Mouse (Mus musculus) hindbrain, embryonic 15.5 days (tissue): Measurements from ENCODE around the gene Cldn5. TPM values are rescaled to one million over a fixed set of nuclear protein-coding genes. Genes with fewer than 3 reads are reported as not detected.

ENCODE experiments used
- ATAC-seq: fragments of 200-750 bp; cut with Nextera tagmentation; 2 replicates; pipeline ENCODE4 v1.8.0; 2017; ENCODE audit warnings: low read depth, moderate number of reproducible peaks, moderate TSS enrichment; ENCODE audit not compliant: low FRiP score
- H3K27ac ChIP-seq: fragments of 300-500 bp; sonication (generic); replicated peaks from 2 replicates; pipeline ENCODE4 v1.5.1; 2015; ENCODE audit warnings: mild to moderate bottlenecking, inconsistent platforms
- H3K27me3 ChIP-seq: fragments of 300-500 bp; sonication (generic); 2 replicates; pipeline ENCODE4 v1.6.1; 2015; ENCODE audit warnings: control low read depth, inconsistent platforms
- H3K36me3 ChIP-seq: fragments of 300-500 bp; sonication (generic); 2 replicates; pipeline ENCODE4 v1.6.1; 2015; ENCODE audit warnings: control low read depth, inconsistent platforms
- H3K4me1 ChIP-seq: fragments of 300-500 bp; sonication (generic); replicated peaks from 2 replicates; pipeline ENCODE4 v1.6.1; 2015; ENCODE audit warnings: control low read depth, inconsistent platforms
- H3K4me2 ChIP-seq: fragments of 300-500 bp; sonication (generic); 2 replicates; pipeline ENCODE4 v1.6.1; 2015; ENCODE audit warnings: moderate library complexity, mild to moderate bottlenecking, inconsistent platforms
- H3K4me3 ChIP-seq: fragments of 300-500 bp; sonication (generic); 2 replicates; pipeline ENCODE4 v1.5.1; 2015; ENCODE audit warnings: mild to moderate bottlenecking, inconsistent platforms
- H3K9ac ChIP-seq: fragments of 300-500 bp; sonication (generic); 2 replicates; pipeline ENCODE4 v1.6.1; 2015; ENCODE audit warnings: inconsistent platforms
- H3K9me3 ChIP-seq: fragments of 300-500 bp; sonication (generic); 2 replicates; pipeline ENCODE4 v1.6.1; 2016; ENCODE audit warnings: control low read depth, inconsistent platforms
- WGBS: fragments of 180-500 bp; shearing (Covaris S2); methylation state at CpG from one replicate; pipeline ENCODE4 v1.1.7; 2015; 5-methylcytosine and 5-hydroxymethylcytosine counted together
- polyA plus RNA-seq: library from polyadenylated mRNA; unstranded; fragments of >200 nt; fragmentation: Nextera tagmentation; extraction: Ambion mirVana; gene quantifications from 2 replicates; pipeline ENCODE4 v1.2.1, GENCODE M21; 2015

Gene Cldn5
- polyA plus RNA-seq, 1 experiment from 2014 or later = 110 TPM

GRCm38 (mm10) chr16:18795223-18795899 lies 18.7 kb downstream of the Cldn5 start:
- no peaks in the 10 kb centered on the region for H3K4me1 ChIP-seq
- H3K27me3 ChIP-seq = no peaks in the 10 kb centered on the region
- 87% methylated on average over 11 of the region's 11 CpGs for WGBS

GRCm38 (mm10) chr16:18796645-18797044 lies 20.0 kb downstream of the Cldn5 start:
- Histone ChIP-seq H3K27me3 (no peaks in the 10 kb centered on the region), H3K4me3 (no peak overlapping the region), H3K36me3 (no peaks in the 10 kb centered on the region), H3K4me1 (no peaks in the 10 kb centered on the region), H3K9me3 (no peaks in the 10 kb centered on the region), H3K4me2 (no peak overlapping the region), H3K9ac (no peak overlapping the region), H3K27ac (no peak overlapping the region)
- ATAC-seq = no peak
- WGBS = 82% methylated on average over 7 of the region's 7 CpGs

More at GRCm38 (mm10) chr16:18795223-18795899, 18.7 kb downstream of the Cldn5 start:
- Histone ChIP-seq H3K36me3 (no peaks in the 10 kb centered on the region), H3K9me3 (no peaks in the 10 kb centered on the region), H3K27ac (no peak overlapping the region), H3K9ac (no peak overlapping the region), H3K4me3 (no peak overlapping the region), H3K4me2 (no peak overlapping the region)
- no peak for ATAC-seq

- ATAC-seq = no peak
- 91% methylated on average over 5 of the region's 5 CpGs for WGBS
- H3K4me3 ChIP-seq = no peak overlapping the region
Observed at GRCm38 (mm10) chr16:18798151-18798550, 21.5 kb downstream of the Cldn5 start.

GRCm38 (mm10) chr16:18798841-18799240 lies 22.2 kb downstream of the Cldn5 start:
- Histone ChIP-seq H3K9ac (no peak overlapping the region), H3K4me3 (no peak overlapping the region), H3K4me1 (no peaks in the 10 kb centered on the region), H3K36me3 (no peaks in the 10 kb centered on the region), H3K27me3 (no peaks in the 10 kb centered on the region), H3K9me3 (no peaks in the 10 kb centered on the region), H3K4me2 (no peak overlapping the region), H3K27ac (no peak overlapping the region)
- WGBS = 65% methylated on average over 2 of the region's 2 CpGs
- ATAC-seq = peak; percentile 74

More at GRCm38 (mm10) chr16:18798151-18798550, 21.5 kb downstream of the Cldn5 start:
- Histone ChIP-seq H3K4me1 (no peaks in the 10 kb centered on the region), H3K9me3 (no peaks in the 10 kb centered on the region), H3K36me3 (no peaks in the 10 kb centered on the region), H3K27me3 (no peaks in the 10 kb centered on the region), H3K4me2 (no peak overlapping the region), H3K9ac (no peak overlapping the region), H3K27ac (no peak overlapping the region)

GRCm38 (mm10) chr16:18805746-18806145 lies 29.1 kb downstream of the Cldn5 start:
- Histone ChIP-seq H3K9me3 (no peaks in the 10 kb centered on the region), H3K4me3 (no peak overlapping the region), H3K9ac (no peak overlapping the region), H3K27me3 (no peaks in the 10 kb centered on the region), H3K27ac (no peak overlapping the region), H3K36me3 (no peaks in the 10 kb centered on the region), H3K4me1 (peaks cover 2% of the 10 kb centered on the region; the same call in 1 of the 2 replicates), H3K4me2 (no peak overlapping the region)
- WGBS = 90% methylated on average over 2 of the region's 2 CpGs
- no peak for ATAC-seq

GRCm38 (mm10) chr16:18809001-18809400 lies 32.4 kb downstream of the Cldn5 start:
- H3K9ac ChIP-seq = no peak overlapping the region
- H3K27me3 ChIP-seq = no peaks in the 10 kb centered on the region
- no peak overlapping the region for H3K4me2 ChIP-seq
- peaks cover 21% of the 10 kb centered on the region for H3K4me1 ChIP-seq
- WGBS = 96% methylated on average over 5 of the region's 5 CpGs
- no peak overlapping the region for H3K27ac ChIP-seq
- no peaks in the 10 kb centered on the region for H3K36me3 ChIP-seq
- ATAC-seq = no peak
- no peaks in the 10 kb centered on the region for H3K9me3 ChIP-seq
- H3K4me3 ChIP-seq = no peak overlapping the region

- peaks cover 24% of the 10 kb centered on the region for H3K4me1 ChIP-seq
- no peak overlapping the region for H3K27ac ChIP-seq
- H3K9me3 ChIP-seq = no peaks in the 10 kb centered on the region
- H3K36me3 ChIP-seq = peaks cover 10% of the 10 kb centered on the region
- WGBS = 6% methylated on average over 5 of the region's 5 CpGs
- peak overlapping the region; percentile 96 for H3K4me3 ChIP-seq
- peak overlapping the region; percentile 80 for H3K4me2 ChIP-seq
- H3K9ac ChIP-seq = peak overlapping the region; percentile 35; the same call in 1 of the 2 replicates
- no peaks in the 10 kb centered on the region for H3K27me3 ChIP-seq
- peak; percentile 7 for ATAC-seq
Observed at GRCm38 (mm10) chr16:18811032-18811431, 34.4 kb downstream of the Cldn5 start.

- H3K27ac ChIP-seq = peak within 1 kb of the TSS; percentile 80
- peaks cover 24% of the 10 kb centered on the region for H3K4me1 ChIP-seq
- ATAC-seq = peak; percentile 95
- H3K4me2 ChIP-seq = peak within 1 kb of the TSS; percentile 80
- under 1% methylated on average over 42 of the region's 42 CpGs for WGBS
- H3K9ac ChIP-seq = peak within 1 kb of the TSS; percentile 84
- no peaks in the 10 kb centered on the region for H3K27me3 ChIP-seq
- H3K9me3 ChIP-seq = no peaks in the 10 kb centered on the region
- H3K36me3 ChIP-seq = peaks cover 17% of the 10 kb centered on the region
- peak within 1 kb of the TSS; percentile 96 for H3K4me3 ChIP-seq
Observed at GRCm38 (mm10) chr16:18811468-18812384, 35.1 kb downstream of the Cldn5 start, which contains the start of the genes Ufd1 and Cdc45. Gene Ufd1 (plus strand): TSS chr16:18811779. Gene Cdc45 (minus strand): TSS chr16:18811987.

- Histone ChIP-seq H3K36me3 (peaks cover 24% of the 10 kb centered on the region), H3K4me1 (peaks cover 24% of the 10 kb centered on the region)
- ATAC-seq = peak; percentile 59
Observed at GRCm38 (mm10) chr16:18812385-18812910, 35.8 kb downstream of the Cldn5 start.

GRCm38 (mm10) chr16:18822356-18822755 lies 45.7 kb downstream of the Cldn5 start:
- Histone ChIP-seq H3K27ac (no peak overlapping the region), H3K27me3 (no peaks in the 10 kb centered on the region), H3K4me2 (no peak overlapping the region), H3K9me3 (no peaks in the 10 kb centered on the region), H3K9ac (no peak overlapping the region), H3K4me3 (no peak overlapping the region), H3K36me3 (peaks cover 90% of the 10 kb centered on the region), H3K4me1 (no peaks in the 10 kb centered on the region)
- no peak for ATAC-seq
- 75% methylated on average over 1 of the region's 1 CpGs for WGBS

More at GRCm38 (mm10) chr16:18812385-18812910, 35.8 kb downstream of the Cldn5 start:
- WGBS = 2% methylated on average over 31 of the region's 31 CpGs
- no peaks in the 10 kb centered on the region for H3K9me3 ChIP-seq
- H3K27ac ChIP-seq = peak overlapping the region; percentile 80
- peak overlapping the region; percentile 80 for H3K4me2 ChIP-seq
- no peaks in the 10 kb centered on the region for H3K27me3 ChIP-seq
- peak overlapping the region; percentile 96 for H3K4me3 ChIP-seq
- H3K9ac ChIP-seq = peak overlapping the region; percentile 84

GRCm38 (mm10) chr16:18822925-18823324 lies 46.3 kb downstream of the Cldn5 start:
- 62% methylated on average over 4 of the region's 4 CpGs for WGBS
- Histone ChIP-seq H3K9ac (no peak overlapping the region), H3K4me3 (no peak overlapping the region), H3K27ac (no peak overlapping the region), H3K4me1 (no peaks in the 10 kb centered on the region), H3K9me3 (no peaks in the 10 kb centered on the region), H3K4me2 (no peak overlapping the region), H3K36me3 (peaks cover 90% of the 10 kb centered on the region), H3K27me3 (no peaks in the 10 kb centered on the region)
- ATAC-seq = no peak
